9 mouse cellular contexts compared by ENCODE assay signal in the genomic region with DNA sequence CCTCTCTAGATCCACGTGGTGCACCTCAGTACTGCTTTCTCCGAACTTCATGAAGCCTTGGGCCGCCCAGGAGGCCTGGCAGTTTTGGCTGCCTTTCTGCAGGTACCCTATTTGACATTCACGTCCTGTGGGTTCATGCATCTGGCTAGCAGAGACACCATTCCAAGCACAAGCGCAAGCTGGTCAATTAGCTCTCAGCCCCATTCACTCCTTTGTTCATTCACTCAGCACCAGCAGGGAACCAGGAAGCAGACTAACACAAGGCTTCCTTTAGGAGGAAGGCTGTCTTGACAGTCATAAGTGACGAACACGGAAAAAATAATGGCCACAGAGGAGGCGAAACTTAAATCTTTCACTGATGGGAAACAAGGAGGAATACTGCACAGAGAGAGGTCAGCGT. TPM values are rescaled to one million over a fixed set of nuclear protein-coding genes. Genes with fewer than 3 reads are reported as not detected.
DNase-seq lines count a peak whose midpoint lies in the region; ATAC-seq lines count a peak whose summit lies in the region.
"Had no signal": no experiment of that assay in that cellular context is flagged by ENCODE, and none has a peak within 500 bp of the region (broad histone marks: within the 10 kb centered on the region; RNA-seq: fewer than 3 reads in every experiment).

No protein-coding gene starts in this region.

- peak overlapping the region; percentile 70 for H3K4me3 ChIP-seq in heart, embryonic 16.5 days (ENCODE audit: low read length)
- no peak overlapping the region for H3K4me3 ChIP-seq in hindbrain, embryonic 13.5 days
- H3K4me3 ChIP-seq in midbrain, embryonic 12.5 days: no peak overlapping the region

- intact Hi-C loops in heart, postnatal 36 days (cut with DNase I): no loop called here
- intact Hi-C loops in left cerebral cortex, postnatal 25 days (cut with DNase I): no loop called here

- H3K9me3 ChIP-seq in heart, embryonic 16.5 days (replicated peaks; ENCODE audit: control insufficient read depth, low read length): no peaks in the 10 kb centered on the region
- no peaks in the 10 kb centered on the region for H3K9me3 ChIP-seq in hindbrain, embryonic 13.5 days
- no peaks in the 10 kb centered on the region for H3K9me3 ChIP-seq in midbrain, embryonic 12.5 days

- WGBS in heart, embryonic 16.5 days: 33% methylated on average over 9 of the region's 9 CpGs
- 19% methylated on average over 9 of the region's 9 CpGs for WGBS in hindbrain, embryonic 13.5 days
- WGBS in midbrain, embryonic 12.5 days: 42% methylated on average over 9 of the region's 9 CpGs

- peak overlapping the region; percentile 84 for H3K4me2 ChIP-seq in heart, embryonic 16.5 days (ENCODE audit: low read depth, low read length)
- H3K4me2 ChIP-seq in hindbrain, embryonic 13.5 days: peak overlapping the region; percentile 54
- H3K4me2 ChIP-seq in midbrain, embryonic 12.5 days (replicated peaks): peak overlapping the region; percentile 55; the same call in 1 of the 2 replicates

- H3K27me3 ChIP-seq in heart, embryonic 16.5 days (ENCODE audit: control insufficient read depth, insufficient read depth, low read length): no peaks in the 10 kb centered on the region
- peaks cover 43% of the 10 kb centered on the region for H3K27me3 ChIP-seq in hindbrain, embryonic 13.5 days
- peaks cover 52% of the 10 kb centered on the region for H3K27me3 ChIP-seq in midbrain, embryonic 12.5 days

- no peaks in the 10 kb centered on the region for H3K36me3 ChIP-seq in heart, embryonic 16.5 days (ENCODE audit: control insufficient read depth, insufficient read depth)
- no peaks in the 10 kb centered on the region for H3K36me3 ChIP-seq in hindbrain, embryonic 13.5 days
- no peaks in the 10 kb centered on the region for H3K36me3 ChIP-seq in midbrain, embryonic 12.5 days

- no peak for DNase-seq in heart, postnatal 36 days
- DNase-seq in ZHBTc4 (ENCODE audit: low read depth, low spot score): peak; percentile 51
- no peak for DNase-seq in layer of hippocampus, postnatal 36 days
- no peak for DNase-seq in layer of hippocampus, postnatal 14 days (ENCODE audit: low spot score in 2 of 2)
- DNase-seq in left cerebral cortex, postnatal 25 days (ENCODE audit: low spot score in 2 of 2): no peak

- peaks cover 18% of the 10 kb centered on the region for H3K4me1 ChIP-seq in heart, embryonic 16.5 days (ENCODE audit: control insufficient read depth, insufficient read depth, low read length)
- peaks cover 19% of the 10 kb centered on the region for H3K4me1 ChIP-seq in hindbrain, embryonic 13.5 days (replicated peaks)
- H3K4me1 ChIP-seq in midbrain, embryonic 12.5 days: peaks cover 18% of the 10 kb centered on the region

- no peak overlapping the region for H3K27ac ChIP-seq in heart, embryonic 16.5 days (ENCODE audit: low read length)
- no peak overlapping the region for H3K27ac ChIP-seq in hindbrain, embryonic 13.5 days
- H3K27ac ChIP-seq in midbrain, embryonic 12.5 days (replicated peaks): no peak overlapping the region
- H3K27ac ChIP-seq: left cerebral cortex, adult 2 months had no signal

- no peak for ATAC-seq in heart, embryonic 16.5 days (replicated peaks; ENCODE audit: extremely low read depth, insufficient read depth, low FRiP score)
- ATAC-seq in hindbrain, embryonic 13.5 days (ENCODE audit: low FRiP score): no peak
- ATAC-seq in midbrain, embryonic 12.5 days (ENCODE audit: low FRiP score, low read depth): no peak

- peak overlapping the region; percentile 84 for H3K9ac ChIP-seq in heart, embryonic 16.5 days (ENCODE audit: low read length)
- peak overlapping the region; percentile 58; the same call in 1 of the 2 replicates for H3K9ac ChIP-seq in hindbrain, embryonic 13.5 days
- H3K9ac ChIP-seq in midbrain, embryonic 12.5 days (replicated peaks): 0 out of 2 replicates have a peak overlapping the region, but pooled peaks have one; percentile 31

RNA-seq across cellular contexts. Expression of gene Car9, which starts 2.3 kb away (rescaled TPM):
- polyA plus RNA-seq in heart, embryonic 16.5 days (2015; fragmentation: Nextera tagmentation; extraction: Ambion mirVana): 3.5 and 3.8 TPM in 2 replicates
- total RNA-seq in heart, postnatal 36 days (2021): under 1 TPM in 1 of 2 experiments, not detected in 1; 0.22 TPM
- polyA plus RNA-seq in hindbrain, embryonic 13.5 days (2015; fragmentation: Nextera tagmentation; extraction: Ambion mirVana): 0.19 and 0.25 TPM in 2 replicates
- 0.52 and 0.61 TPM in 2 replicates for polyA plus RNA-seq in midbrain, embryonic 12.5 days (2016; fragmentation: Nextera tagmentation; extraction: Ambion mirVana)
- total RNA-seq in layer of hippocampus, postnatal 36 days (2021): under 1 TPM; 0.17 to 0.35 TPM
- not detected for total RNA-seq in layer of hippocampus, postnatal 14 days (2021)
- 1 to 10 TPM in 1 of 2 experiments, not detected in 1; 1.0 TPM for total RNA-seq in left cerebral cortex, postnatal 25 days (2021)
- total RNA-seq: left cerebral cortex, adult 2 months had no signal

RNA-seq across cellular contexts. Expression of gene Arhgef39, which starts 9.6 kb away (rescaled TPM):
- polyA plus RNA-seq in heart, embryonic 16.5 days (2015; fragmentation: Nextera tagmentation; extraction: Ambion mirVana): 38.9 and 43.4 TPM in 2 replicates
- under 1 TPM; 0.39 to 0.62 TPM for total RNA-seq in heart, postnatal 36 days (2021)
- 8.4 and 8.9 TPM in 2 replicates for polyA plus RNA-seq in hindbrain, embryonic 13.5 days (2015; fragmentation: Nextera tagmentation; extraction: Ambion mirVana)
- polyA plus RNA-seq in midbrain, embryonic 12.5 days (2016; fragmentation: Nextera tagmentation; extraction: Ambion mirVana): 33.1 TPM in 2 replicates
- total RNA-seq in layer of hippocampus, postnatal 36 days (2021): under 1 TPM; 0.56 to 0.82 TPM
- 1 to 10 TPM in 1 of 2 experiments, under 1 TPM in 1; 0.74 to 1.2 TPM for total RNA-seq in layer of hippocampus, postnatal 14 days (2021)
- total RNA-seq in left cerebral cortex, postnatal 25 days (2021): under 1 TPM; 0.37 to 0.96 TPM

RNA-seq across cellular contexts. Expression of gene Tpm2, which starts 14.5 kb away (rescaled TPM):
- 162 and 177 TPM in 2 replicates for polyA plus RNA-seq in heart, embryonic 16.5 days (2015; fragmentation: Nextera tagmentation; extraction: Ambion mirVana)
- 10 to 100 TPM; 29.1 to 29.2 TPM for total RNA-seq in heart, postnatal 36 days (2021)
- 18.8 and 20.9 TPM in 2 replicates for polyA plus RNA-seq in hindbrain, embryonic 13.5 days (2015; fragmentation: Nextera tagmentation; extraction: Ambion mirVana)
- polyA plus RNA-seq in midbrain, embryonic 12.5 days (2016; fragmentation: Nextera tagmentation; extraction: Ambion mirVana): 46.0 and 61.3 TPM in 2 replicates
- 1 to 10 TPM; 4.8 to 6.9 TPM for total RNA-seq in layer of hippocampus, postnatal 36 days (2021)
- 1 to 10 TPM; 6.2 to 8.1 TPM for total RNA-seq in layer of hippocampus, postnatal 14 days (2021)
- total RNA-seq in left cerebral cortex, postnatal 25 days (2021): 1 to 10 TPM; 8.0 to 8.1 TPM

RNA-seq across cellular contexts. Expression of gene Ccdc107, which starts 16.4 kb away (rescaled TPM):
- polyA plus RNA-seq in heart, embryonic 16.5 days (2015; fragmentation: Nextera tagmentation; extraction: Ambion mirVana): 76.9 and 81.5 TPM in 2 replicates
- total RNA-seq in heart, postnatal 36 days (2021): 10 to 100 TPM; 25.3 to 29.8 TPM
- 65.1 and 69.0 TPM in 2 replicates for polyA plus RNA-seq in hindbrain, embryonic 13.5 days (2015; fragmentation: Nextera tagmentation; extraction: Ambion mirVana)
- polyA plus RNA-seq in midbrain, embryonic 12.5 days (2016; fragmentation: Nextera tagmentation; extraction: Ambion mirVana): 45.0 and 47.9 TPM in 2 replicates
- 10 to 100 TPM; 25.0 to 26.0 TPM for total RNA-seq in layer of hippocampus, postnatal 36 days (2021)
- 10 to 100 TPM; 26.0 to 28.3 TPM for total RNA-seq in layer of hippocampus, postnatal 14 days (2021)
- total RNA-seq in left cerebral cortex, postnatal 25 days (2021): 10 to 100 TPM; 22.3 to 25.4 TPM

RNA-seq across cellular contexts. Expression of gene Sit1, which starts 25.6 kb away (rescaled TPM):
- 2.0 and 3.9 TPM in 2 replicates for polyA plus RNA-seq in heart, embryonic 16.5 days (2015; fragmentation: Nextera tagmentation; extraction: Ambion mirVana)
- total RNA-seq in heart, postnatal 36 days (2021): not detected
- not detected in 2 replicates for polyA plus RNA-seq in hindbrain, embryonic 13.5 days (2015; fragmentation: Nextera tagmentation; extraction: Ambion mirVana)
- polyA plus RNA-seq in midbrain, embryonic 12.5 days (2016; fragmentation: Nextera tagmentation; extraction: Ambion mirVana): not detected in 2 replicates
- not detected for total RNA-seq in layer of hippocampus, postnatal 36 days (2021)
- not detected for total RNA-seq in layer of hippocampus, postnatal 14 days (2021)
- not detected for total RNA-seq in left cerebral cortex, postnatal 25 days (2021)
- total RNA-seq: left cerebral cortex, adult 2 months had no signal

Comparison
In these comparisons a context has a peak if more than half of its experiments do, and no peak if none do; other contexts are left out.
1. H3K9ac ChIP-seq: peak in every context shown above with its lines; median percentile 84 in heart, embryonic 16.5 days; 58 in hindbrain, embryonic 13.5 days; 31 in midbrain, embryonic 12.5 days.